Comparison of ENCODE assay signal across 16 mouse cellular contexts in genomic region chr1:134823842-134824241, GRCm38 (mm10).
DNase-seq lines count a peak whose midpoint lies in the region; ATAC-seq lines count a peak whose summit lies in the region.
"Had no signal": no experiment of that assay in that cellular context is flagged by ENCODE, and none has a peak within 500 bp of the region (broad histone marks: within the 10 kb centered on the region; RNA-seq: fewer than 3 reads in every experiment).

No protein-coding gene starts in this region.

- no peak for ATAC-seq in heart, embryonic 12.5 days (ENCODE audit: insufficient number of reproducible peaks, low FRiP score)
- no peak for ATAC-seq in embryonic facial prominence, embryonic 15.5 days (ENCODE audit: insufficient number of reproducible peaks, low FRiP score, low TSS enrichment, low read depth)
- no peak for ATAC-seq in limb, embryonic 12.5 days (ENCODE audit: insufficient number of reproducible peaks, insufficient read depth, low FRiP score, low TSS enrichment, low read depth)
- ATAC-seq: hindbrain, postnatal 0 days; liver, postnatal 0 days; midbrain, embryonic 13.5 days had no signal

- H3K9ac ChIP-seq in heart, embryonic 12.5 days: no peak overlapping the region
- H3K9ac ChIP-seq in embryonic facial prominence, embryonic 15.5 days: no peak overlapping the region
- H3K9ac ChIP-seq in limb, embryonic 12.5 days (replicated peaks): no peak overlapping the region
- H3K9ac ChIP-seq: liver, postnatal 0 days; midbrain, embryonic 13.5 days had no signal

- H3K27me3 ChIP-seq in heart, embryonic 12.5 days (replicated peaks): no peaks in the 10 kb centered on the region
- no peaks in the 10 kb centered on the region for H3K27me3 ChIP-seq in embryonic facial prominence, embryonic 15.5 days
- H3K27me3 ChIP-seq in limb, embryonic 12.5 days: no peaks in the 10 kb centered on the region
- H3K27me3 ChIP-seq: midbrain, embryonic 13.5 days had no signal

- peaks cover 14% of the 10 kb centered on the region; the same call in 1 of the 2 replicates for H3K36me3 ChIP-seq in heart, embryonic 12.5 days
- no peaks in the 10 kb centered on the region for H3K36me3 ChIP-seq in embryonic facial prominence, embryonic 15.5 days
- no peaks in the 10 kb centered on the region for H3K36me3 ChIP-seq in limb, embryonic 12.5 days
- H3K36me3 ChIP-seq: midbrain, embryonic 13.5 days had no signal

- no peak for DNase-seq in heart, adult 8-10 months (ENCODE audit: low spot score)
- DNase-seq in embryo, embryonic 11 days: peak; percentile 24
- DNase-seq in B cell, adult 2 months: no peak
- no peak for DNase-seq in layer of hippocampus, postnatal 25 days (ENCODE audit: extremely low spot score in 1 of 2, low spot score in 1 of 2)
- DNase-seq in gastrocnemius, postnatal 14 days: no peak
- DNase-seq: cerebellum, adult 11-12 months; liver, postnatal 0 days; right cerebral cortex, postnatal 14 days; thymus, postnatal 14 days had no signal

- H3K4me2 ChIP-seq in heart, embryonic 12.5 days: no peak overlapping the region
- H3K4me2 ChIP-seq in embryonic facial prominence, embryonic 15.5 days (replicated peaks): no peak overlapping the region
- H3K4me2 ChIP-seq in limb, embryonic 12.5 days: no peak overlapping the region
- H3K4me2 ChIP-seq: midbrain, embryonic 13.5 days had no signal

- H3K9me3 ChIP-seq in heart, embryonic 12.5 days (replicated peaks): no peaks in the 10 kb centered on the region
- no peaks in the 10 kb centered on the region for H3K9me3 ChIP-seq in embryonic facial prominence, embryonic 15.5 days (replicated peaks)
- no peaks in the 10 kb centered on the region for H3K9me3 ChIP-seq in limb, embryonic 12.5 days
- H3K9me3 ChIP-seq: G1E; midbrain, embryonic 13.5 days had no signal

- 32% methylated on average over 7 of the region's 7 CpGs for WGBS in heart, embryonic 12.5 days
- 31% methylated on average over 7 of the region's 7 CpGs for WGBS in embryonic facial prominence, embryonic 15.5 days
- 51% methylated on average over 7 of the region's 7 CpGs for WGBS in limb, embryonic 12.5 days

- peaks cover 44% of the 10 kb centered on the region for H3K4me1 ChIP-seq in heart, embryonic 12.5 days (replicated peaks)
- peaks cover 12% of the 10 kb centered on the region; the same call in 1 of the 2 replicates for H3K4me1 ChIP-seq in embryonic facial prominence, embryonic 15.5 days
- H3K4me1 ChIP-seq in limb, embryonic 12.5 days (replicated peaks): peaks cover 13% of the 10 kb centered on the region; the same call in 1 of the 2 replicates

- peak overlapping the region; percentile 53 for H3K27ac ChIP-seq in heart, embryonic 12.5 days (ENCODE audit: poor library complexity, severe bottlenecking)
- H3K27ac ChIP-seq in embryonic facial prominence, embryonic 15.5 days (replicated peaks): peak overlapping the region; percentile 9; the same call in 1 of the 2 replicates
- H3K27ac ChIP-seq in limb, embryonic 12.5 days: peak overlapping the region; percentile 35; the same call in 1 of the 2 replicates
- H3K27ac ChIP-seq: hindbrain, postnatal 0 days; midbrain, embryonic 13.5 days had no signal

- intact Hi-C loops in gastrocnemius, postnatal 14 days (cut with DNase I; ENCODE audit: low total_unique reads): no loop called here

- no peak overlapping the region for H3K4me3 ChIP-seq in heart, embryonic 12.5 days
- no peak overlapping the region for H3K4me3 ChIP-seq in embryonic facial prominence, embryonic 15.5 days (replicated peaks)
- H3K4me3 ChIP-seq in limb, embryonic 12.5 days (replicated peaks): no peak overlapping the region
- H3K4me3 ChIP-seq: midbrain, embryonic 13.5 days; myocyte had no signal
